Mouse (Mus musculus) gastrocnemius, adult 8-10 months (tissue): ENCODE measurements around the gene Ttc16. TPM values are rescaled to one million over a fixed set of nuclear protein-coding genes. Genes with fewer than 3 reads are reported as not detected.

Experiments used
- DNase-seq, 2 experiments: peaks; one replicate each; pipeline ENCODE4 v3.0.0; 2022; ENCODE audit warnings: low spot score in 2 of 2
- total RNA-seq, 4 experiments: library from RNA; stranded (reverse); gene quantifications; 2 replicates each; pipeline ENCODE4 v1.2.4; 2022

The Ttc16 gene
- total RNA-seq, 4 experiments from 2014 or later: 0.09 TPM; not detected in 3

- no peak for DNase-seq
Observed at GRCm38 (mm10) chr2:32779714-32780113, 4.3 kb upstream of the Ttc16 start.

- peak; percentile 44 to 48 for DNase-seq
Observed at GRCm38 (mm10) chr2:32779131-32779530, 3.7 kb upstream of the Ttc16 start.

GRCm38 (mm10) chr2:32778081-32778480, 2.6 kb upstream of the Ttc16 start:
- DNase-seq: no peak

- no peak for DNase-seq
Observed at GRCm38 (mm10) chr2:32776192-32776591, 759 bp upstream of the Ttc16 start.

DNA sequence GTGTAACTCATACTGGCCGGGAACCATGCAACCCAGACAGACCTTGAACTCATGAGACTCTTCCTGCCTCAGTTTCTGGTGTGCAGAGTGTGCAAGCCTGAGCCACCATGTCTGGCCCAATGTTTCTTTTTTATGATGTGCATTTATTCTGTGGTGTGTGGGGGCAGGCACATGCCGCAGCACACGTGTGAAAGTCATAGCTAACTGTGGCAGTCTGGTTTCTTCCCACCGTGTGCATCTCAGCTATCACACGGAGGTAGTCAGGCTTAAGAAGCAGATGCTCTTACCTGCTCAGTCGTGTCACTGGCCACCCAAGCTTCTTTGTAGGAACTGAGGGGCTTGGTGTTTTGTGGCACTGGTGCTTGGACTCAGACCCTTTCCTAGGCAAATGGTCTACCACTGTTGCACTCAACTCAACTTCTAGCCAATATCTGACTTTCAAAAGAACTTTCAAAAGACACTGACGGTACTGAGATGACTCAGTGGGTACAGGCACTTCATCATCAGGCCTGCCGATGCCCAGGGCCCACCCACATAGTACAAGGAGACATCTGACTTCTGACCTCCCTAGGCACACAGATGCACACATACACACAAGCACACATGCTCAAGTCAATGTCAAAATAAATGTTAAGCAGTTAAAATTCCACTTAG, 2.7 kb downstream of the Ttc16 start:
- no peak for DNase-seq

DNA sequence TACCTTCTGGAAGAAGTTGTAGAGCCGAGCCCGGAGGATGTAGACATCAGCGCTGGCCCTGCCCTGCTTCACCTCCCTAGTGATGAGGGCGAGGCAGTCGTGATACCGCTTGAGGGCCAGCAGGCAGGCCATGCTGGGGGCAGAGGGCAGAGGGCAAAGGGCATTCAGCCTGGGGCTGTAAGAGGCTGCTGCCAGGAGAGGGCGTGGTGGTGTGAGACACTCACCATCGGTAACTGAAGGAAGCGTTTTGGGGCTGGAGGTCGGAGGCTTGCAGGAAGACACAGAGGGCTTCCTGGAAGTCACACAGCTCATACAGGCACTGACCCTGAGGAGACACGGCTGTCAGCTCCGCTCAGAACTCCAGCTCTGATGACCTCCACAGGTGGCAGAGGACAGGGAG, 3.5 kb downstream of the Ttc16 start:
- DNase-seq: no peak

GRCm38 (mm10) chr2:32769327-32770085, 5.9 kb downstream of the Ttc16 start:
- no peak for DNase-seq

DNA sequence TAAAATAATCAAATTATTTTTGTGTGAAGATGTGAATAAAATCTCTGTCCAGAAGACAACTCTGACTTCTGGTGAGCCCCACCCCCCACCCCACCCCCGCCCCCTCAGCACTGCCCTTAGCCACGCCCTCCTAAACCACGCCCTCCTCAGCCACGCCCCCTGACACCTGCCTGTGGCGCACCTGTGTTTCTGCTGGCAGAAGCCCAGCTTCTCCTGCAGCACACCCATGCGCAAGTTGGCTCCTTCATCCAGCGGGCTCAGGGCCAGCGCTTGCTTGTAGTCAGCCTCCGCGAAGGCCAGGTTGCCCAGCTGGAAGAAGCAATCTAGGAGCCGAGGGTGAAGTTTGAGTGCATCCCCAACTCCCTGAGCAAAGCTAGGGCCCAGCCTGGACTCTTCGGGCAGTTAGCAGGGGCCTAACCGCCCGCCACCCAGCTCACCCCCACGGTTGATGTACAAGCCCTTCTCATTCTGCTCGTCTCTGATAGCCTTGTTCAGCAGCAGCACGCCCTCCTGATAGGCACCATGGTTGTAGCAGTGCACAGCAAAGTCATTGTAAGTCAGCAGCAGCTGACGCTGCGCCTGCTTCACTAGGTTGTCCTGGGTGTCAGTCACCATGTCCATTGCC, 6.7 kb downstream of the Ttc16 start:
- DNase-seq: no peak

GRCm38 (mm10) chr2:32767241-32767640, 8.2 kb downstream of the Ttc16 start:
- DNase-seq: no peak

- DNase-seq: no peak
Observed at GRCm38 (mm10) chr2:32763353-32763752, 12.1 kb downstream of the Ttc16 start.

- no peak for DNase-seq
Observed at GRCm38 (mm10) chr2:32761859-32762258, 13.6 kb downstream of the Ttc16 start.

GRCm38 (mm10) chr2:32761361-32761760, 14.1 kb downstream of the Ttc16 start:
- DNase-seq: no peak

- no peak for DNase-seq
Observed at GRCm38 (mm10) chr2:32759001-32759400, 16.4 kb downstream of the Ttc16 start.

GRCm38 (mm10) chr2:32758503-32758902, 16.9 kb downstream of the Ttc16 start:
- no peak for DNase-seq

DNA sequence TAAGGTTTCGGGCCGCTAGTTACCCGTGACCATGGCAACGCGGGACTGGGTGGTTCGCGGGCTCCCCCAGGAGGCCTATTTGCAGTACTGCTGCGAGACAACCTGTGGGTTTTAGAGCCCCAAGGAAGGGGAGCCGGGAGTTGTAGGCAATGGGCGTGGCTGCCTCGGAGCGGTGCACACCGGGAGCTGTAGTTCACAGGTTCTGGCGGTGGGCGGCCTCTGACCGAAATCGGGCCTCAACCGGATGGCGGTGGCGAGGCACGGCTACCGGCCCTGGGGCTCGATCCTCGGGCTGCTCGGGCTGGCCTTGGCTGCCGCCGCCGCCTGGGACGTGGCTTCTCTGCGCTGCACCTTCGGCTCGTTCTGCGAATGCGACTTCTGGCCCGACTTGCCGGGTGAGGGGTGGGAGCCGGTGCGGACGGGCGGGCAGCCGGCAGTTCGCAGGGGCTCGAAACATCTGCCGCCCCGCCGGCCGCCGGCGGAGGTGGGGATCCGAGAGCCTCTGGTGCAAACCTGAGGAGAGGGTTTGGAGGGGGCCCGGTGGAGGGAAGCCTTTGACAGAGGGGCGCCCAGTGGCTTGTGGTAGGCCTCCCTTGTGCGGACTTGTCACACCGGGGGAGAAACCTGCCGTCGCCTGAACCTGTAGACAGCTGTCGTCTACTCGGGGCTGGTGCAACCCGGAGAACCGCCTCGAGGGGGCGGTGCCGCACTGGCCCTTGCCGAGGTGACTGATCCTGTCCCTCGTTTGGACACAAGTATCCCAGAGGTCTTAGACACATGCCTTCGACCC, 18.2 kb downstream of the Ttc16 start, which contains the start of gene Tor2a:
TSS of gene Tor2a (plus strand) at position 179 of the 790 bp plus-strand sequence.
- DNase-seq: peak; percentile 94 to 96

DNA sequence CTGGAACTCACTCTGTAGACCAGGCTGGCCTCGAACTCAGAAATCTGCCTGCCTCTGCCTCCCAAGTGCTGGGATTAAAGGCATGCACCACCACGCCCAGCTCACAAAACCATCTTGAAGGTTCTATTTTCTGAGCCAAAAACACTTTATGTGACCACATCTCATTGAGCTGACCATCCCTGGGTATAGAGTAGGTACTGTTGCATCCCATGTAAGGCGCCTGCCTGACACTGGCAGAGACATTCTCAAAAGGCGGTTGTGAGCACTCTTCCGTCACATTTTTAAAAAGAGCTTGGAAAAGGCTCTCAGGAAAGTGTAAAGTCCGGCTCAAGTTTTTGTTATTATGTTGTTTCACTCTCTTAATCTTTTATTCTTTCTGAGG, 18.8 kb downstream of the Ttc16 start:
- no peak for DNase-seq

GRCm38 (mm10) chr2:32752181-32752580, 23.3 kb downstream of the Ttc16 start:
- no peak for DNase-seq

DNA sequence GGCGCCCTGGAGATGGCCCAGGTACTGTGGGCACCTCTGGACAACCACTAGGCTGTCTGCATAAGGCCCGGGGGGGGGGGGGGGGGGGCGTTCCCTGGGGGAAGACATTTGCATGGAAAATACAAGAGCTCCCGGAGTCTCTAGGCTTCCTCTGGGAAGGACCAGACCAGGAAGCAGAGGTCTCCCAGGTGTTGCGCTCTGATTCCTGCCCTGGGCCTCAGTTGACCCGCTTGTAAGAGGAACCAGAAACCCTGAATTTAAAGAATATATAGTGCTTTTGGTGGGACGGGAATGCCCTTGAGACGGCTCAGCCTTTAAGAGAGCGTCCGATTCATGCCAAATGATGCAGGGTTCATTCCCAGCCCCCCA, 23.8 kb downstream of the Ttc16 start:
- no peak for DNase-seq

- DNase-seq: no peak
Observed at GRCm38 (mm10) chr2:32750887-32751664, 24.4 kb downstream of the Ttc16 start.

DNA sequence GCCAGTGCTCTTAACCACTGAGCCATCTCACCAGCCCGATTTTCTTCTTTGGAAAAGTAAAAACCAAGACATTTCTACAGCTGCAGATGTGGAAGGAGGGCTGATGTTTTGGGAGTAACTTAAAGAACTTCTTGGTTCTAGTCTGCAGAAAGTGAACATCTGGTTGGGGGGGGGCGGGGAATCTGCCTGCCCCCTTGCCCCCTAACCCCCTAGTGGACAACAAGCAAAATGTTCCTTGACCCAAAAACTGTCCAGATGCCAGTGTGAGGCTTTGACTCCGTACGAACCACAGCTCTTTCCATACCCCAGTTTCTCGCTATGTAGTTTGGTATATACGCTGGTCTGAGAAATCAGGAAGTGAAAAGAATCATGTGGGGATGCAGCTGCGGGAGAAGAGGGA, 25.2 kb downstream of the Ttc16 start:
- DNase-seq: no peak

- DNase-seq: no peak
Observed at GRCm38 (mm10) chr2:32749082-32749481, 26.4 kb downstream of the Ttc16 start.
